Mouse (Mus musculus) limb, embryonic 14.5 days (tissue): ENCODE data around the gene Camk2b. TPM values are rescaled to one million over a fixed set of nuclear protein-coding genes. Genes with fewer than 3 reads are reported as not detected.
A peak's percentile ranks its signal among the peaks of the same experiment; 100 is the strongest.

Source experiments
- ATAC-seq: fragments of 200-750 bp; cut with Nextera tagmentation; 2 replicates; pipeline ENCODE4 v1.8.0; 2017; ENCODE audit warnings: low read depth, moderate number of reproducible peaks, moderate TSS enrichment; ENCODE audit not compliant: low FRiP score
- DNase-seq: peaks from one replicate; pipeline ENCODE4 v3.0.0-alpha.2; 2015; ENCODE audit warnings: low spot score
- H3K27ac ChIP-seq: fragments of 300-500 bp; sonication (generic); replicated peaks from 2 replicates; pipeline ENCODE4 v1.5.1; 2014; ENCODE audit warnings: low read depth, mild to moderate bottlenecking, low read length, moderate library complexity, mixed read lengths
- H3K27me3 ChIP-seq: fragments of 300-500 bp; sonication (generic); 2 replicates; pipeline ENCODE4 v1.6.1; 2014; ENCODE audit warnings: low read length, mixed read lengths; ENCODE audit not compliant: control insufficient read depth, insufficient read depth
- H3K36me3 ChIP-seq: fragments of 300-500 bp; sonication (generic); 2 replicates; pipeline ENCODE4 v1.6.1; 2014; ENCODE audit warnings: mild to moderate bottlenecking, low read length, moderate library complexity, mixed read lengths; ENCODE audit not compliant: control insufficient read depth, insufficient read depth
- H3K4me1 ChIP-seq: fragments of 300-500 bp; sonication (generic); 2 replicates; pipeline ENCODE4 v1.6.1; 2014; ENCODE audit warnings: antibody characterized with exemption, low read length, mixed read lengths; ENCODE audit not compliant: control insufficient read depth, insufficient read depth
- H3K4me2 ChIP-seq: fragments of 300-500 bp; sonication (generic); replicated peaks from 2 replicates; pipeline ENCODE4 v1.6.1; 2014; ENCODE audit warnings: low read depth, mild to moderate bottlenecking, low read length, moderate library complexity; ENCODE audit not compliant: severe bottlenecking
- H3K4me3 ChIP-seq: fragments of 300-500 bp; sonication (generic); replicated peaks from 2 replicates; pipeline ENCODE4 v1.5.1; 2014; ENCODE audit warnings: low read length
- H3K9ac ChIP-seq: fragments of 300-500 bp; sonication (generic); 2 replicates; pipeline ENCODE4 v1.6.1; 2014; ENCODE audit warnings: mild to moderate bottlenecking, low read depth, low read length, moderate library complexity; ENCODE audit not compliant: severe bottlenecking
- H3K9me3 ChIP-seq: fragments of 300-500 bp; sonication (generic); 2 replicates; pipeline ENCODE4 v1.6.1; 2016; ENCODE audit warnings: low read length; ENCODE audit not compliant: control insufficient read depth
- POLR2A ChIP-seq: fragments of 200-500 bp; IDR thresholded peaks from 2 replicates; pipeline ENCODE4 v1.8.0; 2012; ENCODE audit warnings: inconsistent platforms, mild to moderate bottlenecking, moderate library complexity, borderline replicate concordance; ENCODE audit not compliant: insufficient read depth, insufficient read length; ENCODE audit errors: extremely low read depth
- WGBS: fragments of 180-500 bp; shearing (Covaris S2); extraction: QIAGEN DNeasy Blood & Tissue Kit; methylation state at CpG from one replicate; pipeline ENCODE4 v1.1.7; 2014; 5-methylcytosine and 5-hydroxymethylcytosine counted together
- polyA plus RNA-seq, 2 experiments: library from polyadenylated mRNA; depleted of rRNA in 1 of 2; stranded (reverse) in 1 of 2; unstranded in 1 of 2; fragments of >200 nt; fragmentation: Nextera tagmentation in 1 of 2; extraction: Ambion mirVana in 1 of 2; gene quantifications; 2 replicates each; pipeline versions ENCODE4 v1.2.1 to v1.2.3; 2012 to 2014

The Camk2b gene
- polyA plus RNA-seq, 2 experiments, result 1.5 to 3.5 TPM

DNA sequence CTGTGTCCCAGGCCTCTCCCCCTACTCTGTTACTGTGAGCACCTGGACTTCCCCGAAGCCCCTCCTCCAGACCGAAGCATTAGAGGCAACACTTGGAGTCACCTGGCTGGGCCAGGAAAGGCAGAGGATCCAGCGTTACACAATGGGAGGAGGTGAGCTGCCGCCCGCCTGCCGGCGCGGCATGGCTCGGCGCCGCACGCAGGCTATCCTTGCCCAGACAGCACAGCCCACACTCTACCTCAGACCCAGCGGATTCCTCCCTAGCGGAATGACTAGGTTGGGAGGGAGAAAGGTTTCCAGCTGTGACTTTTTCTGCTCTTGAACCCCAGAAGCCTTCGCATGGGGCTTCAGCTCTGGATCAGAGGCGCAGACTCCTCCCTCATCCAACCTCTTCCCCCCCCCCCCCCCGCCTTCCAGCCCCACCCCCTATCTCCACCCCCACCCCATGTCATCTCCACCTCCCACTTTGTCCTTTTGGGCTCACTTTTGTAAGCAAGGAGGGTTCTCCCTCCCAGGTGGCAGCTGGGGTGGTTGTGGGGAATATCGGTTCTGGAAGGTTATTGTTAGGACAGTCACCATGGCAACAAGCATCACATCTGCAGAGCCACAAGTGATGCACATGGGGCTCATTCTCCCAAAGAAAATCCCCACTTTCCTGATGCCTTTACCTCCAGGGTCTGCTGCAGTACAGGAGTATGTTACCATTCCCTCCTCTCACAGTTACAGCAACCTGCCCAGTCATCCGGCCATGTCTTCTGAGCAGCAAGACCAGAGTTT is 2.2 kb upstream of the Camk2b start:
- Histone ChIP-seq H3K4me2 (0 out of 2 replicates have a peak overlapping the region, but pooled peaks have one; percentile 6), H3K27ac (no peak overlapping the region), H3K9me3 (no peaks in the 10 kb centered on the region), H3K36me3 (no peaks in the 10 kb centered on the region), H3K27me3 (peaks cover 61% of the 10 kb centered on the region), H3K4me1 (peaks cover 5% of the 10 kb centered on the region; the same call in 1 of the 2 replicates), H3K4me3 (no peak overlapping the region), H3K9ac (no peak overlapping the region)
- DNase-seq (peak; percentile 41), ATAC-seq (no peak)
- no peak for TF ChIP-seq POLR2A
- 8% methylated on average over 18 of the region's 19 CpGs for WGBS

DNA sequence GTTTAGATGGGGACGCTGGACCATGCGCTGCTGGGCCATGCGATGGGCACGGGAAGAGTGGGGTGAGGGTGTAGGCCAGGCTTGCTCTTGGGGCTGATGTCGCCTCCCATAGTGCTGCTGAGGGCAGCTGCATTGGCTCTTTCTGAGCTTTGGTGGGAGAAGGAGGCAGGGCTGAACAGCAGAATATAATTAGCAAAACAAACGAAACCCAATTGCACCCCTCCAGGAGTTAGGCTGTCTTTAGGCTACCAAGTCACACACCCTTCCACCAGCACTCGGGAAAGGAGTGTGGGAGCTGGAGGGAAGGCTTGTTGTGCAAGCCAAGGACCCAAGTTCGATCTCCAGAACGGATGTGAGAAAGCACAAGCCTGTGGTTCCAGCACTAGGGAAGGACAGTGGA is 998 bp upstream of the Camk2b start:
- no peak overlapping the region for H3K27ac ChIP-seq
- no peak for DNase-seq
- no peak for TF ChIP-seq POLR2A
- WGBS, result 35% methylated on average over 9 of the region's 9 CpGs
- no peak overlapping the region for H3K4me2 ChIP-seq
- H3K4me3 ChIP-seq, result no peak overlapping the region
- peaks cover 72% of the 10 kb centered on the region for H3K27me3 ChIP-seq
- no peaks in the 10 kb centered on the region for H3K36me3 ChIP-seq
- H3K4me1 ChIP-seq, result peaks cover 5% of the 10 kb centered on the region; the same call in 1 of the 2 replicates
- ATAC-seq, result no peak
- H3K9me3 ChIP-seq, result no peaks in the 10 kb centered on the region
- H3K9ac ChIP-seq, result no peak overlapping the region

GRCm38 (mm10) chr11:6065551-6066121 is 526 bp downstream of the Camk2b start:
- no peaks in the 10 kb centered on the region for H3K36me3 ChIP-seq
- no peaks in the 10 kb centered on the region for H3K9me3 ChIP-seq
- DNase-seq (peak; percentile 28), ATAC-seq (peak; percentile 64; the same call in 1 of the 2 replicates)
- H3K4me2 ChIP-seq, result peak overlapping the region; percentile 94
- peaks cover 5% of the 10 kb centered on the region; the same call in 1 of the 2 replicates for H3K4me1 ChIP-seq
- peak overlapping the region; percentile 55 for H3K4me3 ChIP-seq
- peak overlapping the region; percentile 44; the same call in 1 of the 2 replicates for H3K9ac ChIP-seq
- 2% methylated on average over 27 of the region's 95 CpGs for WGBS
- no peak overlapping the region for H3K27ac ChIP-seq
- H3K27me3 ChIP-seq, result peaks cover 78% of the 10 kb centered on the region
- no peak for TF ChIP-seq POLR2A

DNA sequence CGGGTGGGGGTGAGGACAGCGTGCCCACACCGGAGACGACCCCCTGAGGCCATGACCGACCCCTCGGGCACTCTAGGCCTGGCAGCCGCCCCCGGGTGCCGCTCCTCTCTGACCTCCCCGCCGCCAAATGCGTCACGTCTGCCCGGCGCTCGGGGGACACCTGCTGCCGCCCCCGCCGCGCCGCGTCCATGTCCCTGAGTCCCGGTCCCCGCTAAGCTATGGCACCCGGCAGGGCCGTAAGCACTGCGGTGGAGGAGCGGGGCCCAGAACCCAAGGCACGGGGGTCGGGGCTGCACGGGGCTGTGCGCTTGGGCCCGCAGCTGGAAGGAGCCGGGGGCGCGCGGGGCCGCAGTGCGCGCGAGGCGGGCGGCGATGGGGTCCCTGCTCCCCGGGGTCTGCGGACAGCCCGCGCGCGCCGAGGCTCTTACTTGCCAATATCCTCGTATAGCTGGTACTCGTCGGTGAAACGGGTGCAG is 1.1 kb downstream of the Camk2b start:
- Histone ChIP-seq H3K9me3 (no peaks in the 10 kb centered on the region), H3K36me3 (no peaks in the 10 kb centered on the region), H3K4me2 (peak overlapping the region; percentile 94), H3K4me3 (peak overlapping the region; percentile 55), H3K27me3 (peaks cover 78% of the 10 kb centered on the region), H3K27ac (no peak overlapping the region), H3K9ac (peak overlapping the region; percentile 44; the same call in 1 of the 2 replicates), H3K4me1 (peaks cover 5% of the 10 kb centered on the region; the same call in 1 of the 2 replicates)
- no peak for TF ChIP-seq POLR2A
- DNase-seq, result no peak
- ATAC-seq, result no peak
- WGBS, result 2% methylated on average over 34 of the region's 55 CpGs

GRCm38 (mm10) chr11:6064215-6065045 is 1.7 kb downstream of the Camk2b start:
- WGBS, result 3% methylated on average over 30 of the region's 30 CpGs
- DNase-seq (no peak), ATAC-seq (no peak)

More at GRCm38 (mm10) chr11:6064215-6065045, 1.7 kb downstream of the Camk2b start:
- Histone ChIP-seq H3K4me3 (peak overlapping the region; percentile 55), H3K4me2 (peak overlapping the region; percentile 94), H3K36me3 (no peaks in the 10 kb centered on the region), H3K27ac (no peak overlapping the region), H3K27me3 (peaks cover 73% of the 10 kb centered on the region), H3K9ac (peak overlapping the region; percentile 44; the same call in 1 of the 2 replicates), H3K4me1 (peaks cover 5% of the 10 kb centered on the region; the same call in 1 of the 2 replicates), H3K9me3 (no peaks in the 10 kb centered on the region)
- no peak for TF ChIP-seq POLR2A
